Mouse (Mus musculus): Measurements from ENCODE around the gene Slc43a1. TPM values are rescaled to one million over a fixed set of nuclear protein-coding genes. Genes with fewer than 3 reads are reported as not detected.

Slc43a1 gene
- polyA plus RNA-seq, 1 experiment from 2014 or later: 18.8 TPM

- Histone ChIP-seq H3K9ac (no peak overlapping the region), H3K27me3 (ENCODE audit: insufficient read depth, low read length) (no peaks in the 10 kb centered on the region), H3K9me3 (ENCODE audit: low read depth, low read length) (no peaks in the 10 kb centered on the region), H3K27ac (ENCODE audit: low read depth) (no peak overlapping the region), H3K36me3 (ENCODE audit: insufficient read depth) (peaks cover 78% of the 10 kb centered on the region), H3K4me2 (peak overlapping the region; percentile 29), H3K4me1 (ENCODE audit: insufficient read depth) (no peaks in the 10 kb centered on the region), H3K4me3 (ENCODE audit: low read depth, low read length) (no peak overlapping the region)
- no peak for TF ChIP-seq CTCF (IDR thresholded peaks at IDR 0.05; ENCODE audit: low read depth)
- peak; percentile 83 for ATAC-seq (ENCODE audit: insufficient read depth)
- WGBS: 31% methylated on average over 23 of the region's 23 CpGs
- peak; percentile 84 for DNase-seq
Measured at GRCm38 (mm10) chr2:84851130-84852040, 12.7 kb downstream of the Slc43a1 start.

DNA sequence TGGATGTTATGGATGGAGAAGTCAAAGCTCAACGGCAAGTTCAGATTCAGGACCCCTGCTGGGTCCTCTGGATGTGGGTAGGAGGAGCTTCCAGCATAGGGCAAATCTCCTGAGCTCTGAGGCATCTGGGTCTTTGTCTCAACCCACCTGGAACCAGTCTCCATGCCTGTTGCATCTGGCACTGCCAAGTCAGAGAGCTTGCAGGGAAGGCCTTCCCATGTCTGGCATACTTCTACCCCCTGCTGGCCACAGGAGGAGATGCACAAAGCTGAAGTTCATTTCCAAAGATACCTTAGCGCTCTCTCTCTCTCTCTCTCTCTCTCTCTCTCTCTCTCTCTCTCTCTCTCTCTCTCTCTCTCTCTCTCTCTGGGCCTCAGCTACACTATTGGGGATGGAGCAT is 17.1 kb downstream of the Slc43a1 start:
- Histone ChIP-seq H3K27ac (ENCODE audit: low read depth) (no peak overlapping the region), H3K9ac (no peak overlapping the region), H3K27me3 (ENCODE audit: insufficient read depth, low read length) (no peaks in the 10 kb centered on the region), H3K4me1 (ENCODE audit: insufficient read depth) (no peaks in the 10 kb centered on the region), H3K4me2 (no peak overlapping the region), H3K4me3 (ENCODE audit: low read depth, low read length) (no peak overlapping the region), H3K36me3 (ENCODE audit: insufficient read depth) (peaks cover 81% of the 10 kb centered on the region), H3K9me3 (ENCODE audit: low read depth, low read length) (no peaks in the 10 kb centered on the region)
- peak; percentile 94 for TF ChIP-seq CTCF (IDR thresholded peaks at IDR 0.05; ENCODE audit: low read depth)
- DNase-seq (peak; percentile 78), ATAC-seq (ENCODE audit: insufficient read depth) (peak; percentile 36)
- WGBS: 52% methylated on average over 2 of the region's 2 CpGs

DNA sequence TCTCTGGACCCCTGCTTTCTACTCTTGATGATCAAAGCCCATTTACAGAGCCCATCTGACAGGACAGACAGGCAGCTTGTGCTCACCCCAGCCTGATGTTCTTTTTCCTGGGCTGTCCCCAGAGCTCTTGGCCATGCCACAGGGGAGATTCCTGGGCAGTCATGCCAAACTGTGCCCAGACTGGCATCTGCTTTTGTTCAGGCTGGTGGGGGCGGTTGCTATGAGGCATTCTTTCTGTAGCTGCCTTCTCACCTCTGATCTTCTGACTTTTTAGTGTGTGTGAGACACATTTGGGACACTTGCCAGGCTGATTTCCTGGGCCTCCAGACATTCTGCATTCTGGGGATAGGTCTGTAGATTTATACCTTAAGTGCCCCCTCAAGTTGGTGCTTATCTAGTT is 19.9 kb downstream of the Slc43a1 start:
- DNase-seq (no peak), ATAC-seq (ENCODE audit: insufficient read depth) (no peak)
- H3K4me3 ChIP-seq (ENCODE audit: low read depth, low read length): no peak overlapping the region
- TF ChIP-seq CTCF (IDR thresholded peaks at IDR 0.05; ENCODE audit: low read depth): no peak
- peaks cover 85% of the 10 kb centered on the region for H3K36me3 ChIP-seq (ENCODE audit: insufficient read depth)
- no peak overlapping the region for H3K4me2 ChIP-seq
- no peak overlapping the region for H3K27ac ChIP-seq (ENCODE audit: low read depth)
- 71% methylated on average over 1 of the region's 1 CpGs for WGBS
- no peak overlapping the region for H3K9ac ChIP-seq
- no peaks in the 10 kb centered on the region for H3K27me3 ChIP-seq (ENCODE audit: insufficient read depth, low read length)
- no peaks in the 10 kb centered on the region for H3K4me1 ChIP-seq (ENCODE audit: insufficient read depth)
- no peaks in the 10 kb centered on the region for H3K9me3 ChIP-seq (ENCODE audit: low read depth, low read length)

DNA sequence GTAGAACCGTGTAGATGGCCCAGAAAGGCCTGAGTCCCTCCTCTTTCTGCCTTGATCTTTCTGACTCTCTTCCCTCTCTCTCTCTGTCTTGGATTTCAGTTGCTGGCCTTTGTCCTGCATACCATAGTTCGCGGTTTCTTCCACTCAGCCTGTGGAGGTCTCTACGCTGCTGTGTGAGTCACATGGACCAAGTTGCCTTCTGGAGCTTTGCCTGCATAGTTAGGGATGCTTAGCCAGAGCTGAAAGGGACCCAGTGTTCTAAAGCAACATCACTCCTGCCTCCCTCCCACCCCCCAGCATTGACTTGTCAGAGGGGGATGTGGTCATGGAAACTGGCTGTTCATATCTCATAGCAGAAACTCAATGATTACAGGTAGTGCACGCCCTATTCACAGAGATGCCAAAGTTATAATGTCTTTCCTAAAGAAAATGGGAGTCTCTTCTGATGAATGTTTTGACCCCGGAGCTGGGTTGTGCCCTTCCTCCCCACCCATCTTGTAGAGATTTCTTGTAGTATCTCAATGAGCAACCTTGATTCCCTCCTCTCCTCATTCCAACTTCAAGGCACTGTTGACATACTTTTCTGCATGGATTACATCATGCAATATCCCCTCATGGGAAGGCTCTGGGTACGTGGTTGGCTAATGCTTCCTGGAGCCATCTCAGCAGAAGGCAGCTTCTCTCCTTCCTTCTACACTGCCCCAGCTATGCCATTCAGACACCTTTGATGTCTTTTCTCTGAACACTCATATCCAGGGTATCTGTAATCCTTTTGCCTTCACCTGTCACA is 21.5 kb downstream of the Slc43a1 start:
- no peak for ATAC-seq (ENCODE audit: insufficient read depth)
- Histone ChIP-seq H3K4me3 (ENCODE audit: low read depth, low read length) (no peak overlapping the region), H3K9ac (no peak overlapping the region), H3K4me2 (no peak overlapping the region), H3K27ac (ENCODE audit: low read depth) (no peak overlapping the region), H3K36me3 (ENCODE audit: insufficient read depth) (peaks cover 70% of the 10 kb centered on the region), H3K27me3 (ENCODE audit: insufficient read depth, low read length) (no peaks in the 10 kb centered on the region), H3K9me3 (ENCODE audit: low read depth, low read length) (no peaks in the 10 kb centered on the region), H3K4me1 (ENCODE audit: insufficient read depth) (no peaks in the 10 kb centered on the region)
- DNase-seq: no peak
- no peak for TF ChIP-seq CTCF (IDR thresholded peaks at IDR 0.05; ENCODE audit: low read depth)
- whole genome bisulfite sequencing: 88% methylated on average over 7 of the region's 7 CpGs

GRCm38 (mm10) chr2:84861430-84861829 is 22.8 kb downstream of the Slc43a1 start:
- no peak overlapping the region for H3K9ac ChIP-seq
- peaks cover 11% of the 10 kb centered on the region for H3K27me3 ChIP-seq (ENCODE audit: insufficient read depth, low read length)
- H3K4me2 ChIP-seq: no peak overlapping the region
- no peak overlapping the region for H3K4me3 ChIP-seq (ENCODE audit: low read depth, low read length)
- no peak overlapping the region for H3K27ac ChIP-seq (ENCODE audit: low read depth)
- 77% methylated on average over 3 of the region's 3 CpGs for WGBS
- DNase-seq (no peak), ATAC-seq (ENCODE audit: insufficient read depth) (no peak)
- peaks cover 64% of the 10 kb centered on the region for H3K36me3 ChIP-seq (ENCODE audit: insufficient read depth)
- no peaks in the 10 kb centered on the region for H3K9me3 ChIP-seq (ENCODE audit: low read depth, low read length)
- no peak for TF ChIP-seq CTCF (IDR thresholded peaks at IDR 0.05; ENCODE audit: low read depth)
- no peaks in the 10 kb centered on the region for H3K4me1 ChIP-seq (ENCODE audit: insufficient read depth)

- no peak for ATAC-seq (ENCODE audit: insufficient read depth)
- H3K27me3 ChIP-seq (ENCODE audit: insufficient read depth, low read length): peaks cover 19% of the 10 kb centered on the region
- H3K9ac ChIP-seq: no peak overlapping the region
- no peak overlapping the region for H3K27ac ChIP-seq (ENCODE audit: low read depth)
- WGBS: 77% methylated on average over 3 of the region's 3 CpGs
- H3K36me3 ChIP-seq (ENCODE audit: insufficient read depth): peaks cover 58% of the 10 kb centered on the region
- TF ChIP-seq CTCF (IDR thresholded peaks at IDR 0.05; ENCODE audit: low read depth): no peak
- no peaks in the 10 kb centered on the region for H3K9me3 ChIP-seq (ENCODE audit: low read depth, low read length)
- DNase-seq: no peak
- no peaks in the 10 kb centered on the region for H3K4me1 ChIP-seq (ENCODE audit: insufficient read depth)
- H3K4me2 ChIP-seq: no peak overlapping the region
- no peak overlapping the region for H3K4me3 ChIP-seq (ENCODE audit: low read depth, low read length)
Measured at GRCm38 (mm10) chr2:84862231-84862630, 23.6 kb downstream of the Slc43a1 start.

All from lung, embryonic 14.5 days (tissue).